Mouse (Mus musculus): ENCODE measurements around the gene Smc5.

DNA sequence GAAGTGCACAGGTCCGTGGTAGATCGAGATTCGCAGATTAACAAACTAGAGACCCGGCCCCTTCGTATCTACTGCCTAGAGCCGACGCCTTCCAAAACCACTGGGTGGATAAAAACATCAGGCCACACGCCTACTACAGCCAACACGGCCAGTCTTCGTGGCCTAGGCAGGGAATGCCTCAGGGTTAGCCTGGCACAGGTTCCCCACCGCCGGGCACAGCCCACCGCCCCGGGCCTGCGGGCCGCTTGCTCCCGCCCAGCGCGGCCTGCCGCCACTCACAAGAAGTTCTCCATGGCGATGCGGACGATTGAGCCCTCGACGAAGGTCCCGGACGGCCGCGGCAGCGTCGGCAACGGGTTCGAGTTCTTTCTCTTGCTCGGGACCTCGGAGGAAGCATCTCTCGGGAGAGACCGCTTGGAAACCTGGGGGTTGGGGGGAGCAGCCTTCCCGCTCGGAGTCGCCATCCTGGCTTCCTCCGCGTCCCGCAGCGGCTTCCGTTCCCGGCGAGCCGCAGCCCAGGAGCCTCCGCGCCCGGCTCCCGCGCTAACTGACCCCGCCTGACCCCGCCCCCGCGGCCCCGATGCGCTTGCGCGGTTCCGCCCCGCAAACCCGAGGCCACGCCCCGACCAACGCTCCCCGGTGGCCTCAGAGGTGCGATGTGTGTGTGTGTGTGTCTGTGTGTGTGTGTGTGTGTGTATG is at the start of gene Smc5:
- peak; percentile 47; the same call in 1 of the 2 replicates for TF ChIP-seq POLR2A (IDR thresholded peaks at IDR 0.05; ENCODE audit: borderline replicate concordance, extremely low read depth, low read depth, low read length)
- no peak for TF ChIP-seq CTCF (IDR thresholded peaks at IDR 0.05; ENCODE audit: insufficient read depth, low read length)

All from lung, adult 2 months (tissue).